Mouse (Mus musculus) olfactory bulb, adult 2 months (tissue): ENCODE data around the gene Lyst.

ENCODE experiments used
- CTCF ChIP-seq: fragments of 200-500 bp; IDR thresholded peaks from 2 replicates; pipeline ENCODE4 v1.5.1; 2012; ENCODE audit warnings: low read depth, mild to moderate bottlenecking, low read length, moderate library complexity; ENCODE audit not compliant: insufficient read depth
- POLR2A ChIP-seq: fragments of 200-500 bp; IDR thresholded peaks from 2 replicates; pipeline ENCODE4 v1.6.1; 2012; ENCODE audit warnings: mild to moderate bottlenecking, low read depth, low read length, moderate library complexity; ENCODE audit not compliant: insufficient read depth

GRCm38 (mm10) chr13:13818696-13819095 lies 228.5 kb downstream of the Lyst start:
- TF ChIP-seq CTCF (no peak), POLR2A (no peak)
